Mouse (Mus musculus) liver, embryonic 14.5 days (tissue): ENCODE results near the gene Dip2a.

Experiments
- CTCF ChIP-seq: IDR thresholded peaks from 2 replicates; pipeline ENCODE4 v1.5.1; 2016; ENCODE audit warnings: antibody characterized with exemption, low read depth, control low read depth
- EP300 ChIP-seq: IDR thresholded peaks from 2 replicates; pipeline ENCODE4 v1.6.1; 2016; ENCODE audit warnings: antibody characterized with exemption, low read depth

DNA sequence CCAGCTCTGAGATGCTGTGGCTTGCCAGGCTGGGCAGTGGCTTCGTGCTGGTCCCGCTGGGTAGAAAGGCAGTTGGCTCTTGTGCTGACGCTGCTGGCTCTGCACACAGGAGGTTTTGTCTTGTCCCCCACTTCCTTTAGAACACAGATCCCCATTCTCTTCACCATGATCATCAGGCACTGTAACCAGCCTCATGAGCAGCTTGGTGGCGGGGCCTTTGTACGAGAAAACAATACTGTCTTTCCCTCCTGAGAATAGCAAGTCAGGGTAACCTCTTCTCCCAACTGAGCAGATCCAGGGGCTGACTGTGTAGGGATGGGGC lies 96.5 kb downstream of the Dip2a start:
- no peak for TF ChIP-seq CTCF
- TF ChIP-seq EP300: no peak
